Comparison of ENCODE assay signal across 8 mouse cellular contexts in the genomic region with DNA sequence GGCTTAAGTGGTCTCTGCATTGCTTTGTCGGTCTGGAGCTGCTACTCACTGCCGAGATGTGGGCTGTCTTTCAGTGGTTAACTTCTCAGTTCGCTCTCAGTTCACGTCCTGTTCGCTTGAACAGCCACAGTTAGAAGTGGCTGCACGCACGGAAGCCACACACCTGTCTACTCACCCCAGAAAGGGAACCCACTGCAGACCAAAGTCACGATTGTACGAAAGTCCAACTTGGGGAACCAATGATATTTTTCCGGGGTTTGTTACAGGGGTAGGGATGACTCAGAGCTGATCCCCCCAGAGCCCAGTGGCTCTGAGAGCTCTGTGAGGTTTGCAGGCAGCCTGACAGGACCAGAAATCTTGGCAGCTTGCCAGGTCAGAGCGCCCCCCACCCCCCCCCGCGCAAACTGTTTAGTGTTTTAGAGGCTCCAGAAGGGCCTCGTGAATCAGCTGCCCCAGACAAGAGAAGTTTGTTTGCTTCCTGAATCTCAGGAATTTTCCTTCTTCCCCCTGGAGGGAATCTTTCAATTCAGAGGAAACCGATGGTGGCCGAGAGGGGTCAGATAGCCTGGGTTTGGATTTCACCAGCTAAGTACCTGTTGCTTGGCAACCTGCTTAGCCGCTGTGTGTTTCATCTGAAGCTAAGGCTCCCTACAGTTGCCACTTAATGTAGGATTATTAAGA.
A peak's percentile ranks its signal among the peaks of the same experiment; 100 is the strongest.
DNase-seq lines count a peak whose midpoint lies in the region; ATAC-seq lines count a peak whose summit lies in the region.

No protein-coding gene starts in this region.

- intact Hi-C loops in left cerebral cortex, postnatal 4 days (cut with DNase I): no loop called here

- peak; percentile 4 for DNase-seq in CD4-positive, CD25-positive, alpha-beta regulatory T cell, adult 2 months (ENCODE audit: low read depth, low spot score)
- DNase-seq in cerebellum, postnatal 14 days: peak; percentile 72 to 88
- DNase-seq in gastrocnemius, adult 18-20 months (ENCODE audit: low spot score): peak; percentile 40
- peak; percentile 88 for DNase-seq in hindlimb bud, embryonic 11.5 days (ENCODE audit: extremely low spot score, low read depth, low spot score)
- DNase-seq in left cerebral cortex, postnatal 4 days: peak; percentile 89
- peak; percentile 94 for DNase-seq in mesoderm, embryonic 11.5 days (ENCODE audit: low read depth, low spot score)
- DNase-seq in right cerebral cortex, postnatal 4 days: peak; percentile 69

- ATAC-seq in CD4-positive, CD25-positive, alpha-beta regulatory T cell, adult 4 months: no peak

Comparison
In these comparisons a context has a peak if more than half of its experiments do, and no peak if none do; other contexts are left out.
1. DNase-seq: peak in every context shown above with its lines; median percentile 94 in mesoderm, embryonic 11.5 days; 89 in left cerebral cortex, postnatal 4 days; 88 in hindlimb bud, embryonic 11.5 days; 80 in cerebellum, postnatal 14 days; 69 in right cerebral cortex, postnatal 4 days; 40 in gastrocnemius, adult 18-20 months; 4 in CD4-positive, CD25-positive, alpha-beta regulatory T cell, adult 2 months.